Mouse (Mus musculus) stomach, postnatal 0 days (tissue): ENCODE measurements around the gene Tpbgl.

Experiments
- CTCF ChIP-seq: IDR thresholded peaks from 2 replicates; pipeline ENCODE4 v1.5.1; 2016; ENCODE audit warnings: antibody characterized with exemption, low read depth, mild to moderate bottlenecking, moderate library complexity
- EP300 ChIP-seq: optimal IDR thresholded peaks from 2 replicates; pipeline ENCODE3; 2016; ENCODE audit warnings: antibody characterized with exemption

- TF ChIP-seq CTCF = no peak
- TF ChIP-seq EP300 = no peak
These were observed 35.4 kb upstream of the Tpbgl start for GRCm38 (mm10) chr7:99662311-99662710.
